ENCODE assay signal across 8 mouse cellular contexts in the genomic region with DNA sequence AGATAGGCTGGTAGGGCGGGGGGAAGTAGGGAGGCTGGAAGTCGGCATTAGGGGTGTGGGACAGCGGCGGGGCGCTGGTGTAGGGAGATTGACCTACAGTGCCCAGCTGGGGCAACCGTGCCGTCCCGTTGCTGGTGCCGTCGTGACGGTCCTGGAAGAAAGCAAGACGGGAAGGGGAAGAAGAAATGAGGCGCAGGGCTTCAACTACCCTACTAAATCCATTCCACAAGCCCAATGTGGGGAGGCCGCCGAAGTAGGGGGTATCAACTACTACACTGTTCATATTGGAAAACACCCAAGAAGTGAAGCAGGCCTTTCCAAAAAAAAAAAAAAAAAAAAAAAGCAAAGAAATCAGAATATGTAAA. TPM values are rescaled to one million over a fixed set of nuclear protein-coding genes. Genes with fewer than 3 reads are reported as not detected.
DNase-seq lines count a peak whose midpoint lies in the region; ATAC-seq lines count a peak whose summit lies in the region.
"Had no signal": no experiment of that assay in that cellular context is flagged by ENCODE, and none has a peak within 500 bp of the region (broad histone marks: within the 10 kb centered on the region; RNA-seq: fewer than 3 reads in every experiment).

No protein-coding gene starts in this region.

- no peak overlapping the region for H3K4me2 ChIP-seq in forebrain, embryonic 16.5 days (ENCODE audit: low read length)

- no peak overlapping the region for H3K9ac ChIP-seq in forebrain, embryonic 16.5 days (replicated peaks; ENCODE audit: low read depth, low read length)

- ATAC-seq in megakaryocyte, adult 5-6 weeks (ENCODE audit: poor library complexity, severe bottlenecking), result no peak
- no peak for ATAC-seq in forebrain, embryonic 16.5 days
- 0 out of 2 replicates have a peak, but pooled peaks have one; percentile 4 for ATAC-seq in megakaryocyte progenitor cell, adult 5-6 weeks (replicated peaks; ENCODE audit: poor library complexity)

- peaks cover 91% of the 10 kb centered on the region for H3K27me3 ChIP-seq in megakaryocyte, embryonic 14.5 days (replicated peaks)
- peaks cover 56% of the 10 kb centered on the region for H3K27me3 ChIP-seq in forebrain, embryonic 16.5 days (replicated peaks; ENCODE audit: control insufficient read depth, insufficient read depth, low read length)

- H3K27ac ChIP-seq in forebrain, embryonic 16.5 days (ENCODE audit: low read length), result no peak overlapping the region

- DNase-seq in thymus, adult 18-20 months, result no peak
- DNase-seq in adrenal gland, postnatal 10 days, result no peak
- no peak for DNase-seq in ovary, adult 18-20 months (ENCODE audit: low spot score)

- peaks cover 49% of the 10 kb centered on the region for H3K4me1 ChIP-seq in megakaryocyte, embryonic 14.5 days
- H3K4me1 ChIP-seq in forebrain, embryonic 16.5 days (replicated peaks; ENCODE audit: control insufficient read depth, insufficient read depth, low read length), result peaks cover 19% of the 10 kb centered on the region

- peak overlapping the region; percentile 23 for H3K4me3 ChIP-seq in megakaryocyte, embryonic 14.5 days (replicated peaks)
- H3K4me3 ChIP-seq in forebrain, embryonic 16.5 days (replicated peaks; ENCODE audit: low read length), result peak overlapping the region; percentile 6; the same call in 1 of the 2 replicates

- under 1% methylated on average over 15 of the region's 15 CpGs for WGBS in forebrain, embryonic 16.5 days

- H3K9me3 ChIP-seq in megakaryocyte, embryonic 14.5 days, result peaks cover 4% of the 10 kb centered on the region; the same call in 1 of the 2 replicates
- H3K9me3 ChIP-seq in forebrain, embryonic 16.5 days (ENCODE audit: control insufficient read depth, low read length), result no peaks in the 10 kb centered on the region

- H3K36me3 ChIP-seq in megakaryocyte, embryonic 14.5 days (replicated peaks; ENCODE audit: low read length), result no peaks in the 10 kb centered on the region
- no peaks in the 10 kb centered on the region for H3K36me3 ChIP-seq in forebrain, embryonic 16.5 days (ENCODE audit: control insufficient read depth, insufficient read depth)

RNA-seq across cellular contexts. Expression of a gene that starts 9.6 kb away (rescaled TPM):
- polyA plus RNA-seq in megakaryocyte, embryonic 14.5 days (2012; ENCODE audit: insufficient read depth, low replicate concordance), result not detected in 2 replicates
- 0.36 TPM in 1 of 2 replicates, not detected in the other for total RNA-seq in megakaryocyte, adult 5-6 weeks (2015)
- 0.07 TPM in 1 of 2 replicates, not detected in the other for total RNA-seq in megakaryocyte, adult 5-6 weeks (2017)
- polyA plus RNA-seq in forebrain, embryonic 16.5 days (2015; fragmentation: Nextera tagmentation; extraction: Ambion mirVana), result 0.41 and 0.55 TPM in 2 replicates
- 0.07 and 0.22 TPM in 2 replicates for total RNA-seq in megakaryocyte progenitor cell, adult 5-6 weeks (2015)
- total RNA-seq in megakaryocyte progenitor cell, adult 5-6 weeks (2017), result not detected in 2 replicates
- under 1 TPM; 0.33 to 0.36 TPM for total RNA-seq in adrenal gland, postnatal 10 days (2021)
- total RNA-seq: liver, adult 2 months had no signal
